Mouse (Mus musculus): ENCODE data around the gene Dmbx1. TPM values are rescaled to one million over a fixed set of nuclear protein-coding genes. Genes with fewer than 3 reads are reported as not detected.

Gene Dmbx1
- polyA plus RNA-seq, 1 experiment from 2014 or later = 5.8 TPM

DNA sequence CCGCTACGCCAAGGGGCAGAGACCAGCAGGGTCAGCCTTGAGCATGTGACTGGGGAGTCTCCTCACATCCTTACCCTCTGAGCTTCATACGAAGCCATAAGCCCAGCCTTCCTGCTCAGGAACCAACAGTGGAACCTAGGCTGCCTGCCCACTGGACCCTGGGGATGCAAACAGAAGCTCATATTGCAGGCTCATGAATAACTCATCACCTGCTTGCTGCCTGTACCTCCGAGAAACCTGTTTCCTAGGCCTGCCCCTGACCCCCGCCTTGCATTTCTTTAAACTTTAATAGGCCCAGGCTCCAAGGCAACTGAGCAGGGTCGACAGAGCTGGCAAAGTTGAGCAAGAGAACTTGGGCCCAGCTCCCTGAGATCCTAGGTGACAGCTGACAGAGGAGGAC lies 55.7 kb downstream of the Dmbx1 start, which contains the start of gene Kncn:
TSS of gene Kncn (plus strand) at position 379 of the 400 bp plus-strand sequence.
- Histone ChIP-seq H3K27me3 (replicated peaks; ENCODE audit: control insufficient read depth, insufficient read depth, low read length) (no peaks in the 10 kb centered on the region; the same call in 1 of the 2 replicates), H3K9me3 (ENCODE audit: control insufficient read depth, low read length) (no peaks in the 10 kb centered on the region), H3K9ac (ENCODE audit: low read depth, low read length) (no peak within 1 kb of the TSS), H3K27ac (ENCODE audit: low read depth, low read length) (no peak within 1 kb of the TSS), H3K4me3 (ENCODE audit: low read length) (no peak within 1 kb of the TSS), H3K4me2 (ENCODE audit: low read length) (no peak within 1 kb of the TSS), H3K4me1 (ENCODE audit: control insufficient read depth, insufficient read depth, low read depth, low read length) (peaks cover 10% of the 10 kb centered on the region), H3K36me3 (ENCODE audit: control insufficient read depth, insufficient read depth, low read length) (no peaks in the 10 kb centered on the region)
- WGBS = 70% methylated on average over 6 of the region's 6 CpGs
- ATAC-seq = no peak

DNA sequence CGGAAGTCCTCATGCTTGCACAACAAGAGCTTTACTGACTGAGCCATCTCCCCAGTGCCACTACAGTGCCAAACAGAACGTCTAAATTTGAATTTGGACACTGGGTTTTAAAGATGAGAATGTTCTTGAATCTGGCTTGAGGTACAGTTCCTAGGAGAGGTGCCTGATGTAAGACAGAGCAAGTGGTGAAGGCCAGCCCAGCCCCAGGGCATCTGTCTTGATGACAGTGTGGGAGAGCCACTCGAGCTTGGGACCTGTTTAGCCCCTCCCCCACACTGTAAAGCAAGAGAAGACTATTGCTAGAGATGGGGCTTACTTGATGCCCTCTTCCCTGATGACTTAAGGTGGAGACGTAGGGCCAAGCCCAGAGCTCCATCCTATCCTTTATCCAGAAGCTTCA lies 57.5 kb downstream of the Dmbx1 start:
- Histone ChIP-seq H3K4me1 (ENCODE audit: control insufficient read depth, insufficient read depth, low read depth, low read length) (peaks cover 19% of the 10 kb centered on the region), H3K4me3 (ENCODE audit: low read length) (no peak overlapping the region), H3K27ac (ENCODE audit: low read depth, low read length) (no peak overlapping the region), H3K27me3 (replicated peaks; ENCODE audit: control insufficient read depth, insufficient read depth, low read length) (no peaks in the 10 kb centered on the region), H3K9ac (ENCODE audit: low read depth, low read length) (no peak overlapping the region), H3K9me3 (ENCODE audit: control insufficient read depth, low read length) (no peaks in the 10 kb centered on the region), H3K36me3 (ENCODE audit: control insufficient read depth, insufficient read depth, low read length) (no peaks in the 10 kb centered on the region), H3K4me2 (ENCODE audit: low read length) (no peak overlapping the region)
- WGBS = 63% methylated on average over 4 of the region's 4 CpGs
- ATAC-seq = no peak

DNA sequence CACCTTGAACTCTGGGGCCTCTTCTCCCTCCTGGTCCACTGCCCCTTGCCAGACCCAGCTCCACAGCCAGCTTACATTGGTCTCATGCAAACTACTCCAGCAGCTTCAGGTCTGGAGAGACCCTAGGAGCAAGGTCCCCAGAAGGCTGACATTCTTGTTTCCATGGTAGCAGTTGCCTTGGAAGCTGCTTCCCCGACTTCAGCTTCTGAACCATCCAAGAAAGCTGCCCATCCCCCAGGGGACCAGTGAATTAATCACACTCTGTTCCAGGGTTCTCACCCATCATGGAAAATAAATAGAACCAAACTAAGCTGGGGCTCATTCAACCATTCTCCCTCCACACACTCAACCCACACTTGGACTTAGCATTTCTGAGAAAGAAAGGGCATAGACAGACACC lies 58.5 kb downstream of the Dmbx1 start:
- Histone ChIP-seq H3K4me1 (ENCODE audit: control insufficient read depth, insufficient read depth, low read depth, low read length) (peaks cover 19% of the 10 kb centered on the region), H3K36me3 (ENCODE audit: control insufficient read depth, insufficient read depth, low read length) (no peaks in the 10 kb centered on the region), H3K27ac (ENCODE audit: low read depth, low read length) (no peak overlapping the region), H3K9ac (ENCODE audit: low read depth, low read length) (no peak overlapping the region), H3K27me3 (replicated peaks; ENCODE audit: control insufficient read depth, insufficient read depth, low read length) (no peaks in the 10 kb centered on the region), H3K9me3 (ENCODE audit: control insufficient read depth, low read length) (no peaks in the 10 kb centered on the region), H3K4me3 (ENCODE audit: low read length) (no peak overlapping the region), H3K4me2 (ENCODE audit: low read length) (no peak overlapping the region)
- peak; percentile 59 for ATAC-seq
- 4% methylated on average over 1 of the region's 1 CpGs for WGBS

DNA sequence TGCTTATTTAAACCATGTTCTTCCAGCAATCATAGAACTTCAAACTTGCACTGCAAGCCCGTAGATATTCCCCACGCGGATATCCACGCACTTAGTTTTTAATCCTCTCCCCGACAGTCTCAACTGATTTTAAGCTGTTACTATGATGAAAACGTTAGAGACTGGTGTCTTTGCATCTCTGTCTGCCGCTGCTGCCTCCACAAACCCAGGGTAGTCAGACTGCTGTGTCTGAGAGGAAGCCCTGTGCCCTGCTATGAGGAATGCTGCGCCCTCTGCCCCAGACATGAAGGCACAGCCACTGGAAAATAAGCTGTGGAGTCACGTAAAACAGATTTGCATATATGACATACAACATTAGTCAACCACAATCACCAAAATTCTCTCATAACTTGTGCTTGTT lies 60.9 kb downstream of the Dmbx1 start:
- WGBS = 32% methylated on average over 9 of the region's 9 CpGs
- Histone ChIP-seq H3K27ac (ENCODE audit: low read depth, low read length) (no peak overlapping the region), H3K9me3 (ENCODE audit: control insufficient read depth, low read length) (no peaks in the 10 kb centered on the region), H3K36me3 (ENCODE audit: control insufficient read depth, insufficient read depth, low read length) (no peaks in the 10 kb centered on the region), H3K4me2 (ENCODE audit: low read length) (no peak overlapping the region), H3K9ac (ENCODE audit: low read depth, low read length) (no peak overlapping the region), H3K27me3 (replicated peaks; ENCODE audit: control insufficient read depth, insufficient read depth, low read length) (no peaks in the 10 kb centered on the region), H3K4me3 (ENCODE audit: low read length) (no peak overlapping the region), H3K4me1 (ENCODE audit: control insufficient read depth, insufficient read depth, low read depth, low read length) (peaks cover 12% of the 10 kb centered on the region)
- no peak for ATAC-seq

DNA sequence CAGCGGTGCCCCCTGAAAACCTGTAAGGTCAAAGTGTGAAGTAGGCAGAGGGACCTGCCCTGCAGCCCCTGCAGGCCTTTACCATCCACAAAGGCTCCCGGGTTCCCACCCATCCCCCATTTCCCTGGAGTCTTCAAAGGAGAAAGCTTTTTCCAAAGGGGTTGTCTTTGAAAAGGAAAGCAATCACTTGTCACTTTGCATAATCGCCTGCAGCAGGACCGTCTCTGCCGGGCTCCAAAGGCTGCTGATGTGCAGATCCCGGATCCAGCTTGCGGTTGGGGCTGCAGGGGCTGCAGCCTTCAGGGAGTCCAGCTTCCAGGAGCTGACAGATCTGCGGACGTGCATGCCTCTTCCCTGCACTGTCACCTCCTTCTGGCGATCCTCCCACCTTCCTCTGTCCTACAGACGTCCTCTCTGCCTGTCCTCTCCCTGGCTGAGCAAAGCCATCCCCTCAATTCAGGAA lies 61.5 kb downstream of the Dmbx1 start:
- Histone ChIP-seq H3K27me3 (replicated peaks; ENCODE audit: control insufficient read depth, insufficient read depth, low read length) (no peaks in the 10 kb centered on the region), H3K4me2 (ENCODE audit: low read length) (no peak overlapping the region), H3K9ac (ENCODE audit: low read depth, low read length) (0 out of 2 replicates have a peak overlapping the region, but pooled peaks have one; percentile 9), H3K36me3 (ENCODE audit: control insufficient read depth, insufficient read depth, low read length) (0 out of 2 replicates have a peak, but pooled peaks cover 3% of the 10 kb centered on the region), H3K4me1 (ENCODE audit: control insufficient read depth, insufficient read depth, low read depth, low read length) (peaks cover 12% of the 10 kb centered on the region), H3K27ac (ENCODE audit: low read depth, low read length) (no peak overlapping the region), H3K9me3 (ENCODE audit: control insufficient read depth, low read length) (no peaks in the 10 kb centered on the region), H3K4me3 (ENCODE audit: low read length) (no peak overlapping the region)
- ATAC-seq = peak; percentile 6; the same call in 1 of the 2 replicates
- WGBS = 1% methylated on average over 11 of the region's 11 CpGs

DNA sequence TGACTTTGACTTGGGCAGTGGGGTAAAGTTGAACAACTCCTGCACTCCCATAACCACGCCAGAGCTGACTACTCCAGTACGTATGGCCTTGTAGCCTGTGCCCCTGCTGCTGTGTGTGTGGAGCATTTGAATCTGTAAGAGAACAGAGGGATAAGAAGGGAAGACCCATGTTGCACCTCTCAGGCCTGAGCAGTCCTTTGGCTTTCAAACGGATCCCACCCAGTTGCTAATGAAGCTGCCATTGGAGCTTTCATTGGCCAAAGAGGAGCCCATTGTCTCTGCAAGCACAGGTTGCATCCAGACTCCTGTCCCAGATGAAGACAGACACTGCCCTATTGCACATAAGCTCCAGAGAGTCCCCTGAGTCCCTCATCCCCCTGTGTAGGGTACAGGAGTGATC lies 66.5 kb downstream of the Dmbx1 start:
- Histone ChIP-seq H3K9ac (ENCODE audit: low read depth, low read length) (no peak overlapping the region), H3K36me3 (ENCODE audit: control insufficient read depth, insufficient read depth, low read length) (0 out of 2 replicates have a peak, but pooled peaks cover 3% of the 10 kb centered on the region), H3K4me2 (ENCODE audit: low read length) (no peak overlapping the region), H3K4me3 (ENCODE audit: low read length) (no peak overlapping the region), H3K4me1 (ENCODE audit: control insufficient read depth, insufficient read depth, low read depth, low read length) (peaks cover 8% of the 10 kb centered on the region), H3K27ac (ENCODE audit: low read depth, low read length) (no peak overlapping the region), H3K9me3 (ENCODE audit: control insufficient read depth, low read length) (no peaks in the 10 kb centered on the region), H3K27me3 (replicated peaks; ENCODE audit: control insufficient read depth, insufficient read depth, low read length) (no peaks in the 10 kb centered on the region)
- ATAC-seq = no peak
- 85% methylated on average over 3 of the region's 3 CpGs for WGBS

DNA sequence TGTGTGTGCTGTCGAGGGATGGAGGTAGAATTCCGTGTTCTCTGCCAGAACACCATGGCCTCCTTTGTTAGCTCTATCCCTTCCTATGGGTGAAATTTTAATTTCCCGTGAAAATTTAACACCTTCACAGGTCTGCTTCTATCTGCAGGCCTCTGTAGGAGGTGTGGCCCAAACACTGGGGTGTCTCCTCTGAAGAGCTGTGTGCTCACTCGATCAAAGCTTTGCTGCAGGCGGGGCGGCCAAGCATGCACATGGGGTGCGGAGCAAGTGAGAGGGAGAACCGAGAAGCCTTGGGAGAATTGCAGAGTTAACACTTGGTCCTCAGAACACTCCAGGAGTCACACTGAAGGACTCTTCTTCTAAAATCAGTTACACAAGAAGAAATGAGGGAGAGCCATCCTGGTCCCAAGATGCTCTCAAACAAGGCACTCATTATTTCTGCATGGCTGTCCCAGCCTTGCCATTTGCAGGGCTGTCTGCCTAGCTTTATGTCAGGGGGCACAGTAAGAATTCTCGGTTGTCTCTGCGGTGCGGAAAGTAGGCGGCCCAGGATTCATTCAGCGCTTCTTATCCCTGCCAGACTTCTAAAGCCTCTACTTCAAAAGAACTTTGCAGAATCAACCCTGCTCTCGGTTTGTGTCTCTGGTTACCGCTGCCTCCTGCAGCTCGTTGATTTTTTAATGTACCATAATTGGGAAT lies 70.1 kb downstream of the Dmbx1 start:
- H3K36me3 ChIP-seq (ENCODE audit: control insufficient read depth, insufficient read depth, low read length) = 0 out of 2 replicates have a peak, but pooled peaks cover 3% of the 10 kb centered on the region
- no peaks in the 10 kb centered on the region for H3K27me3 ChIP-seq (replicated peaks; ENCODE audit: control insufficient read depth, insufficient read depth, low read length)
- no peak overlapping the region for H3K4me3 ChIP-seq (ENCODE audit: low read length)
- H3K9ac ChIP-seq (ENCODE audit: low read depth, low read length) = no peak overlapping the region
- no peaks in the 10 kb centered on the region for H3K9me3 ChIP-seq (ENCODE audit: control insufficient read depth, low read length)
- H3K27ac ChIP-seq (ENCODE audit: low read depth, low read length) = no peak overlapping the region
- ATAC-seq = 0 out of 2 replicates have a peak, but pooled peaks have one; percentile 43
- H3K4me2 ChIP-seq (ENCODE audit: low read length) = no peak overlapping the region
- peaks cover 3% of the 10 kb centered on the region; the same call in 1 of the 2 replicates for H3K4me1 ChIP-seq (ENCODE audit: control insufficient read depth, insufficient read depth, low read depth, low read length)
- 21% methylated on average over 16 of the region's 16 CpGs for WGBS

Other genes with a start within 250 kb of the Dmbx1 start
- gene Efcab14, start 202.2 kb downstream of the Dmbx1 start, polyA plus RNA-seq (2015; fragmentation: Nextera tagmentation; extraction: Ambion mirVana) = 16.1 and 19.0 TPM in 2 replicates
- 0.20 and 0.33 TPM in 2 replicates for gene Tex38, start 158.9 kb downstream of the Dmbx1 start, polyA plus RNA-seq (2015; fragmentation: Nextera tagmentation; extraction: Ambion mirVana)
- 37.7 and 38.6 TPM in 2 replicates for gene Atpaf1, start 155.1 kb downstream of the Dmbx1 start, polyA plus RNA-seq (2015; fragmentation: Nextera tagmentation; extraction: Ambion mirVana)
- 4.9 and 7.8 TPM in 2 replicates for gene Mob3c, start 111.8 kb downstream of the Dmbx1 start, polyA plus RNA-seq (2015; fragmentation: Nextera tagmentation; extraction: Ambion mirVana)
- 22.3 and 24.9 TPM in 2 replicates for gene Mknk1, start 100.7 kb downstream of the Dmbx1 start, polyA plus RNA-seq (2015; fragmentation: Nextera tagmentation; extraction: Ambion mirVana)
- 0.45 TPM in 1 of 2 replicates, not detected in the other for gene Kncn, start 55.5 kb downstream of the Dmbx1 start, polyA plus RNA-seq (2015; fragmentation: Nextera tagmentation; extraction: Ambion mirVana)
- gene 6430628N08Rik, start 49.3 kb downstream of the Dmbx1 start, polyA plus RNA-seq (2015; fragmentation: Nextera tagmentation; extraction: Ambion mirVana) = 0.41 and 0.44 TPM in 2 replicates
- gene Faah, start 78.0 kb upstream of the Dmbx1 start, polyA plus RNA-seq (2015; fragmentation: Nextera tagmentation; extraction: Ambion mirVana) = 23.8 and 27.5 TPM in 2 replicates
- gene Nsun4, start 114.0 kb upstream of the Dmbx1 start, polyA plus RNA-seq (2015; fragmentation: Nextera tagmentation; extraction: Ambion mirVana) = 11.9 and 12.1 TPM in 2 replicates
- gene Uqcrh, start 135.1 kb upstream of the Dmbx1 start, polyA plus RNA-seq (2015; fragmentation: Nextera tagmentation; extraction: Ambion mirVana) = 427 and 492 TPM in 2 replicates
- 72.1 and 78.4 TPM in 2 replicates for gene Lrrc41, start 135.3 kb upstream of the Dmbx1 start, polyA plus RNA-seq (2015; fragmentation: Nextera tagmentation; extraction: Ambion mirVana)
- gene Rad54l, start 183.8 kb upstream of the Dmbx1 start, polyA plus RNA-seq (2015; fragmentation: Nextera tagmentation; extraction: Ambion mirVana) = 7.6 and 9.1 TPM in 2 replicates
- 68.2 and 72.1 TPM in 2 replicates for gene Pomgnt1, start 183.9 kb upstream of the Dmbx1 start, polyA plus RNA-seq (2015; fragmentation: Nextera tagmentation; extraction: Ambion mirVana)
- 3.3 and 3.7 TPM in 2 replicates for gene Lurap1, start 211.4 kb upstream of the Dmbx1 start, polyA plus RNA-seq (2015; fragmentation: Nextera tagmentation; extraction: Ambion mirVana)
- gene Tspan1, start 227.7 kb upstream of the Dmbx1 start, polyA plus RNA-seq (2015; fragmentation: Nextera tagmentation; extraction: Ambion mirVana) = 0.11 and 0.63 TPM in 2 replicates
- not detected in 2 replicates for gene 1700042G07Rik, start 233.4 kb upstream of the Dmbx1 start, polyA plus RNA-seq (2015; fragmentation: Nextera tagmentation; extraction: Ambion mirVana)
- not detected in 2 replicates for gene Gm49337, start 233.5 kb upstream of the Dmbx1 start, polyA plus RNA-seq (2015; fragmentation: Nextera tagmentation; extraction: Ambion mirVana)

All from hindbrain, embryonic 16.5 days (tissue).